Mouse (Mus musculus): Measurements from ENCODE around the gene Bmp10.

DNA sequence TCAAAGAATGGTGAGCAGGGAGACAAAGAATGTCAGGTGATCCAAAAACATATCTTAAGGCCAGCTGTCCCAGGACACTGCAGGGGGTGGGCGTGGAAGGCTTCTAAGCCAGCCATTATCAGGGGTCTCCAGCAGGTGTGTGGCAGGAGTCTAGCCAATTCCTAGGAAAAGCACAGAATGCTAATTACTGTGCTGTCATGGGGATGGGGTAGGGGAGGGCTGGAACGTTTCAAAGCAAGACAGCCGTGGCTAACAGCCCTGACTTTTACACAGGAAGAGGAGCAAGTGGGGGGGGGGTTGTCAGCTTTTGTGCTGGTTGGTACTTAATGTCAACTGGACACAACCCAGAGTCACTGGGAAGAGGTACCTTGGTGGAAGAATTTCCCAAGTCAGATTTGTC is 16.8 kb upstream of the Bmp10 start:
- TF ChIP-seq CTCF (IDR thresholded peaks at IDR 0.05; ENCODE audit: low read depth): no peak
- TF ChIP-seq EP300 (IDR thresholded peaks at IDR 0.05; ENCODE audit: low read depth): no peak

All from liver, embryonic 14.5 days (tissue).